Mouse (Mus musculus): ENCODE results near the gene Nfkb2. TPM values are rescaled to one million over a fixed set of nuclear protein-coding genes. Genes with fewer than 3 reads are reported as not detected.

Gene Nfkb2
- 1 to 10 TPM; 7.3 to 8.6 TPM for total RNA-seq (2021)
- long read RNA-seq, experiment 1, partial matches to known transcripts, result 1 of 4 reads
- long read RNA-seq, experiment 1, other reads (novel, unspliced or antisense), result 0 of 4 reads
- long read RNA-seq, experiment 2, partial matches to known transcripts, result 5 of 9 reads
- long read RNA-seq, experiment 2, other reads (novel, unspliced or antisense), result 0 of 9 reads

- intact Hi-C loops (cut with DNase I), result no loop called here
- DNase-seq, result peak; percentile 91
These were observed at the start of gene Nfkb2 for GRCm38 (mm10) chr19:46304216-46304841. TSS of gene Nfkb2 (plus strand) at chr19:46304320.

DNA sequence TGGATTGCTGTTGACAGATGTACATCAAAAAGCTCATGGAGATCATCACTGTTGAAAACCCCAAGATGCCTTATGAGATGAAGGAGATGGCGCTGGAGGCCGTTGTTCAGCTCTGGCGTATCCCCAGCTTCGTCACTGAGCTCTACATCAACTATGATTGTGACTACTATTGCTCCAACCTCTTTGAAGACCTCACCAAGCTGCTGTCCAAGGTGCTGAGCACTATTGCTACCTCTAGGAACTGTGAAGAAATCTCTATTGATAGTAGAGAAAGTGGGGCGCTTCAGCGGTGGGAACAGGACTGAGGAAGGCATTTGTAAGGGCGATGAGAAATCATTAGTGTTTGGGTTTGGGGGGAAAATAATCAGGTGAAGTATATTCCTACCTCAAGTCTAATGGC lies 39.4 kb upstream of the Nfkb2 start:
- intact Hi-C loops (cut with DNase I), result no loop called here
- DNase-seq, result no peak

- intact Hi-C loops (cut with DNase I), result no loop called here
- DNase-seq, result no peak
These were observed 28.8 kb upstream of the Nfkb2 start for GRCm38 (mm10) chr19:46275307-46275706.

- no peak for DNase-seq
- intact Hi-C loops (cut with DNase I), result no loop called here
These were observed 21.9 kb upstream of the Nfkb2 start for GRCm38 (mm10) chr19:46282081-46282849.

- DNase-seq, result no peak
- intact Hi-C loops (cut with DNase I), result no loop called here
These were observed 19.4 kb upstream of the Nfkb2 start for GRCm38 (mm10) chr19:46284686-46285085.

DNA sequence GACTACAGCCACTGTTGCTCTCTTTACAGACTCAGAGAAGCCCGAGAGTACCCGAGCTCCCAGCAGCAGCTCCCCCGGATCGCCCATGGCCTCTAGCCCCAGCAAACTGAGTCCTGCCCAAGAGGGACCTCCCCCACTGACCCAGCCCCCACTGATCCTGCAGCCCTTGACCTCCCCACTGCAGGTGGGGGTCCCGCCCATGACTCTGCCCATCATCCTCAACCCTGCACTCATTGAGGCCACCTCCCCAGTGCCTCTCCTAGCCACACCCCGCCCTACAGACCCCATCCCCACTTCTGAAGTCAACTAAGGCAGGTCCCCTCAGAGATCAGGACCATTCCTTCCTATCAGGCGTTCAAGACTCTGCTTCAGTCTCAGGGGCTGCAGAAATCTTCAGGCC lies 18.5 kb upstream of the Nfkb2 start:
- DNase-seq, result no peak
- intact Hi-C loops (cut with DNase I), result no loop called here

GRCm38 (mm10) chr19:46286047-46286446 lies 18.1 kb upstream of the Nfkb2 start:
- DNase-seq, result no peak
- intact Hi-C loops (cut with DNase I), result no loop called here

DNA sequence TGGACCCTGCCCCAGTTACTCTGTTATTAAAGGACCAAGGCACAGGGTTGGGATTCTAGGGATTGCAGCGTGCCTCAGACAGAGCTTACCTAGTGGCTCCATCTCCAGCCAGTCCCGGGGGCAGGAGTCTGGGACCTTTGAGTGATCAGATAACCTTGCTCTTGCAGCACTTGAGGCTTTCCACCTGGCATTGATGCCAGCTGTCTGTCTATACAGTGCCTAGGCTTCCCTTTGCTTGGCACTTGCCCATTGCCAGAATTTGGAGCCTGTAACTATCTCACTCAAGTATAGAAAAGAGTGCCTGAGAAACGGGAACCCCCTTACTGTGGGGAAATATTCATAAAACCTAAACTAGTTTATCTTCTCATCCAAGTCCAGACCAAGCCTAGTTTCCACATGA lies 17.2 kb upstream of the Nfkb2 start:
- no peak for DNase-seq
- intact Hi-C loops (cut with DNase I), result no loop called here

- DNase-seq, result no peak
- intact Hi-C loops (cut with DNase I), result no loop called here
These were observed 16.6 kb upstream of the Nfkb2 start for GRCm38 (mm10) chr19:46287566-46287965.

GRCm38 (mm10) chr19:46290535-46291105 lies 13.5 kb upstream of the Nfkb2 start:
- intact Hi-C loops (cut with DNase I), result no loop called here
- no peak for DNase-seq

DNA sequence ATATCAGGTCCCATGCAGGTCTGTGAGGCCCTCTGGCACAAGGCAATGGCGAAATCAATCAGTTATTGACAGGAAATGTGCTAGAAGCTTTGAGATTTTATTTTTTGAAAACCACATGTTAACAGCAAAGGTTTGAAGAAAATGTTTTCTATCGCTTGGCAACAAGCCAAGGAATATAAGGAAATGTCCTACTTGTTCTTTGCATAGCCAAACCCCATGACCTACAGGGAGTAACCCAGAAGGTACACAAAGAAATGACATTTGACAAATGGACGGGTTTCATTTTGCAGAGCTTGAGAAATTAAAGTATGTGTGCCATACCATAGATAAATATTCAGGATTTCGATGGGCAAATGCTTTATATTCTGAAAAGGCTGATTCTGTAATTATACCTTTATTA lies 7.2 kb upstream of the Nfkb2 start:
- no peak for DNase-seq
- intact Hi-C loops (cut with DNase I), result no loop called here

DNA sequence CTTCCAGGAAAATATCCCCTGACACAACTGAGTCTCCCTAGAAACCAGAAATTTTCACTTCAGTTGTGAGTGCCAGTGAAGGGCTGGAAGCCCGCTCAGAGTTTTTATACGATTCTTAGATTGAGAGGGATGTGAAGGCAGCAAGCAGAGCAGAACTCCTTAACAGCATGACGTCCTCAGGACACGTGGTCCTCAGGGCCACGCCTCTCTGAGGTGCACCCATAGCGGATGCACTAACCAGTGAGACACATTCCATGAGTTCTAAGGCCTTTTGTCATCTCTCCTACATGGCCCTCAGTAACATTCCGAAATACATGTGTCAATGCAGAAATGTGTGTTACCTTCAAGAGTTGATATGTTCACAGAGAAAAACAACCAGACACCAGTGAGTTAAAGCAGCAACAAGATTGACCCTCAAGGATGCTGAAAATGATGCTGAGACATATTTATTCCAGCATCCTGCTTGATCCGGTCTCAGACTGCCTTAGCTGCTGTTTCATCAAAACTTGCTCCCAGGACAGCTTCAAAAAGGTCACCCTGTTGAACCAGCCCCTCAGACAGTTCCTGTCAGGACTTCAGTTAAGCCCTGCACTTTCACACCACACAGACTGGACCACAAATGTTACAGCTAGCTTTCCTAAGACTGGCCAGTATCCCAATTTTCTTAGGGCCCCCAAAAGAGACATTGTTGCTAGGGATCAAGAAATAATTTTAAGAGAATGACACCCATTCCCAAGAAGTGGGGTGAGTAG lies 3.6 kb upstream of the Nfkb2 start:
- intact Hi-C loops (cut with DNase I), result no loop called here

DNA sequence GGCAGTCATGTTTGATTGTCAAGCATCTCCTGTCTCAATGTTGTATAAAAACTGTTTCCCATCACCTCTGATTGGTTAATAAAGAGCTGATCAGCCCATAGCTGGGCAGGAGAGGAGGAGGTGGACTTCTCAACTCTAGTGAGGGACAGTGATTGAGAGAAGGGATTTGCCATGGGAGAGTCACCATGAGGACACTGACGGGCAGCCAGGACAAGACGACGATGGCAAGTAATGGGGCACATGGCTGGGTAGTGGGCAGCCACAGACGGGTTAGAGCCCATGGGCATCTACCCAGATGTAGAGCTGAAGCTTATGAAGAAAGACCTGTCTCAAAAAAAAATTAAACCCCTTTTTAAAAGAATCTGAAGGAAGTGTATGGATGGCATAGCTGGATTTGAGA lies 1.6 kb upstream of the Nfkb2 start:
- DNase-seq, result no peak
- intact Hi-C loops (cut with DNase I), result no loop called here

More for the DNA sequence above, 3.6 kb upstream of the Nfkb2 start:
- DNase-seq, result no peak

GRCm38 (mm10) chr19:46303251-46304215 lies 587 bp upstream of the Nfkb2 start:
- intact Hi-C loops (cut with DNase I), result no loop called here
- DNase-seq, result no peak

DNA sequence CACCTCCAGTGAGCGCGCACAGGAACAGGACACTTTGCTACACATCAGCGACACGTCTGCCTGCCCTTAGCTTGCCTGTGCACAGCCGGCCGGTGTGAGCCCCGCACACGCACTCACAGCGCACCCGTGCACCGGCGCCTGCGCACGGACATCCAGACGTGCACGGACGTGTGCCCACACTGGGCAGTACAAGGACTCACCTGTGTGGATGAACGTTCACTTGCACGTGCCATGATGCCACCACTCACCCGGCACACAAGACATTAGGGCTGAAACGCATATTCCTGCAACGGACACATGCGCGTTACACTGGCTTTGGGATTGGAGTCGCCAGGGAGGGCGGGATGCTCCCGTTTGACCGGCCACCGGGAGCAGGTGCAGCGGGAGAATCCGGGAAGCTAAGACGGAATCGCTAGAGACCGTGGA lies 801 bp downstream of the Nfkb2 start:
- DNase-seq, result no peak
- intact Hi-C loops (cut with DNase I), result loop anchor here (5.0 kb wide), 1 partner anchor 218 kb away; no protein-coding TSS in a partner anchor

DNA sequence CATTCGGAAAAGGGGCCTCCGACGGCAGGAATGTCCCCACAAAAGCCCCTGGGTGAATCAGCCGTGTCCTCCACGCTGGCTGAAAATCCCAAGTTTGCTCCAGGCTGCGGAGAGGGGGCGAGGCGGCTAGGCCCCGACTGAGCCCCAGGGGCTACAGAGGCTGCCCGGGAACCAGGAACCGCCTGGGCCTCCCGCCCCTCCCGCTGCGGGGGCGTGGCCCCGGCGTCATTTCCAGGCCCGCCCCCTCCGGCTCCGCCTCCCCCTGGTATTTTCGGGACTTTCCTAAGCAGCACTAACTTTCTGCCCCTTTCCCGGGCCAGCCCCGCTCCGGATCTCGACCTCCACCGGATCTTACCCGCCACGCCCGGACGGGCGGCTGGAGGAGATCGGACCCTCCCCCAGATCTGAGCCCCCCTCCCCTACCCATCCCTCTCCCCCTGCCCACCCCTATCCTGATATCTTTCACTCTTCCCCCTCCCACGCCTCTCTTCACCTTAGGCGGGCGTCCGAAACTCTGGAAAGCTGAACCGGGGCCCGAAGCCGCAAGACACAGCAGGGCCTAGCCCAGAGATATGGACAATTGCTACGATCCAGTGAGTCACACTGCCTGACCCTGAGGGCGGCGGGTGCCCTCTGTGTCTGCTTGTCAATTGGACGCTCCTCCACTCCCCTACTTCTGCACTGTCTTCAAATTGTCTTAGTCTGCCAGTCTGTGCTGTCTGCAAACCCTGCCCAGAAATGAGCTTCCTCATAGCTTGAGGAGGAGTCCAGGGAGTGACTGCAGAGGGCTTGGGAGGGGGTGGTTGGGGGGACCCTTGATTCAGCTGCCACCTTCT lies 1.5 kb downstream of the Nfkb2 start:
- intact Hi-C loops (cut with DNase I), result loop anchor here (5.0 kb wide), 1 partner anchor 218 kb away; no protein-coding TSS in a partner anchor

DNA sequence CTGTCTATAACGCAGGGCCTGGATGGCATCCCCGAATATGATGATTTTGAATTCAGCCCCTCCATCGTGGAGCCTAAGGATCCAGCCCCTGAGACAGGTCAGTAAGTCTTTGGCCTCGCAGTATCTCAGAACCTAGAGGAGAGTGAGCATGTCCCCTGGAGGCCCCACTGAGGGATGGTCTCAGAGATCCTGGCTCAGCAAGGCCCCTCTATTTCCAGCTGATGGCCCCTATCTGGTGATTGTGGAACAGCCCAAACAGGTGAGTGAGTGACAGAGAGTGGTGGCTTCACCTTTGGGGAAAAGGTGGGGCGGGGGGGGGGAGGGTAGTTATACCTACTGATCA lies 2.1 kb downstream of the Nfkb2 start:
- intact Hi-C loops (cut with DNase I), result loop anchor here (5.0 kb wide), 1 partner anchor 219 kb away; no protein-coding TSS in a partner anchor
- no peak for DNase-seq

More for the DNA sequence above, 1.5 kb downstream of the Nfkb2 start:
- peak; percentile 84 to 85 for DNase-seq

GRCm38 (mm10) chr19:46306751-46307289 lies 2.7 kb downstream of the Nfkb2 start:
- DNase-seq, result no peak
- intact Hi-C loops (cut with DNase I), result loop anchor here (5.0 kb wide), 1 partner anchor 220 kb away; no protein-coding TSS in a partner anchor
